9 mouse cellular contexts compared by ENCODE assay signal in the genomic region with DNA sequence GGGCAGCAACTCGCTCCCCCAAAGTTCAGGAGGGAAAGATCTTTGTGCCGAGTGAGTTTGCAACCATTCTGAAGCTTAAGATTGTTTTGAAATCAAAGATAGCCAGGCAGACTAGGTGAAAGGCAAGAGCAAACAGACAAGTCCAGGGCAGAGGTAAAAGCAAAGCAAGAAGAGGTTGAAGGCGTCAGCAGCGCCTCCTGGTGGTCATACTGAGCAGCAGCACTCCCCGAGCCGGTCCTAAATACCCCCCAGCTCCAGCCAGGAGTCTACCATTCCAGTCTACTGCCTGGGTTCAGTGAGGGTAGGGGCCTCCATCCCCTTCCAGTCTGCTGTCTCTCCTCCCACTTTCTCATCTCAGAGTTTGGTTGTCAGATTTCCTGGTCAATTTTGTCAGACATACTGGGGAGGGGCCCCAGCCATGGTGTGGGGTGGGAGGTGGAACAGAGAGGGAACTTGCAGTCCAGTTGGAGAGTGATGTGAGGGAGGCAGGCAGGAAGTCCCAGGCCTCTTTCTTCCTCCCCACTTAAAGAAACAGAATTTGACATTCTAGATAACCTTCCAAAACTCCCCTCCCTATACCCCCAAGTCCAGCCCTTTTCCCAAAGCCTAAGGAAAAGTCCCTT. TPM values are rescaled to one million over a fixed set of nuclear protein-coding genes. Genes with fewer than 3 reads are reported as not detected.
DNase-seq lines count a peak whose midpoint lies in the region; ATAC-seq and TF ChIP-seq lines count a peak whose summit lies in the region.
"Had no signal": no experiment of that assay in that cellular context is flagged by ENCODE, and none has a peak within 500 bp of the region (broad histone marks: within the 10 kb centered on the region; RNA-seq: fewer than 3 reads in every experiment).

No protein-coding gene starts in this region.

- 19% methylated on average over 6 of the region's 6 CpGs for WGBS in hindbrain, embryonic 11.5 days
- WGBS in hindbrain, embryonic 16.5 days = 20% methylated on average over 6 of the region's 6 CpGs
- 16% methylated on average over 6 of the region's 6 CpGs for WGBS in limb, embryonic 15.5 days
- WGBS in neural tube, embryonic 11.5 days = 17% methylated on average over 6 of the region's 6 CpGs

- H3K9ac ChIP-seq in hindbrain, embryonic 11.5 days (ENCODE audit: low read depth, low read length) = no peak overlapping the region
- no peak overlapping the region for H3K9ac ChIP-seq in hindbrain, embryonic 16.5 days (ENCODE audit: low read depth, low read length)
- H3K9ac ChIP-seq in limb, embryonic 15.5 days = no peak overlapping the region
- no peak overlapping the region for H3K9ac ChIP-seq in neural tube, embryonic 11.5 days (ENCODE audit: low read length)
- H3K9ac ChIP-seq: neural tube, embryonic 13.5 days had no signal

- no peaks in the 10 kb centered on the region; the same call in 1 of the 2 replicates for H3K4me1 ChIP-seq in hindbrain, embryonic 11.5 days (replicated peaks; ENCODE audit: control insufficient read depth, insufficient read depth, low read length)
- H3K4me1 ChIP-seq in hindbrain, embryonic 16.5 days (ENCODE audit: control insufficient read depth, insufficient read depth, low read depth, low read length) = peaks cover 5% of the 10 kb centered on the region; the same call in 1 of the 2 replicates
- peaks cover 2% of the 10 kb centered on the region; the same call in 1 of the 2 replicates for H3K4me1 ChIP-seq in cortical plate, adult 2 months (ENCODE audit: control insufficient read depth, insufficient read depth, low read length)
- peaks cover 45% of the 10 kb centered on the region for H3K4me1 ChIP-seq in limb, embryonic 15.5 days
- H3K4me1 ChIP-seq in neural tube, embryonic 11.5 days (ENCODE audit: control insufficient read depth, insufficient read depth, low read length) = peaks cover 6% of the 10 kb centered on the region; the same call in 1 of the 2 replicates

- TF ChIP-seq POLR2A in cortical plate, adult 2 months (IDR thresholded peaks at IDR 0.05; ENCODE audit: extremely low read depth, insufficient read depth, low read length) = no peak

- H3K4me3 ChIP-seq in hindbrain, embryonic 11.5 days (ENCODE audit: low read depth, low read length) = no peak overlapping the region
- H3K4me3 ChIP-seq in hindbrain, embryonic 16.5 days (ENCODE audit: low read length) = no peak overlapping the region
- no peak overlapping the region for H3K4me3 ChIP-seq in cortical plate, adult 2 months (ENCODE audit: insufficient read depth, low read length)
- no peak overlapping the region for H3K4me3 ChIP-seq in limb, embryonic 15.5 days
- no peak overlapping the region for H3K4me3 ChIP-seq in neural tube, embryonic 11.5 days (ENCODE audit: low read depth, low read length)
- H3K4me3 ChIP-seq: neural tube, embryonic 13.5 days had no signal

- TF ChIP-seq CTCF in cortical plate, adult 2 months (IDR thresholded peaks at IDR 0.05; ENCODE audit: extremely low read depth, insufficient read depth, low read length) = peak; percentile 61

- intact Hi-C loops in heart, postnatal 14 days (cut with DNase I) = loop anchor here (2.0 kb wide), 1 partner anchor 42 kb away; a partner anchor contains a TSS

- H3K27ac ChIP-seq in hindbrain, embryonic 11.5 days (ENCODE audit: low read depth, low read length) = no peak overlapping the region
- H3K27ac ChIP-seq in hindbrain, embryonic 16.5 days (ENCODE audit: low read depth, low read length) = no peak overlapping the region
- no peak overlapping the region for H3K27ac ChIP-seq in cortical plate, adult 2 months (ENCODE audit: insufficient read depth, low read length)
- peak overlapping the region; percentile 80 for H3K27ac ChIP-seq in limb, embryonic 15.5 days
- H3K27ac ChIP-seq in neural tube, embryonic 11.5 days (ENCODE audit: low read depth, low read length) = no peak overlapping the region
- H3K27ac ChIP-seq: neural tube, embryonic 13.5 days had no signal

- no peak for ATAC-seq in hindbrain, embryonic 11.5 days (ENCODE audit: low FRiP score)
- ATAC-seq in hindbrain, embryonic 16.5 days = no peak
- no peak for ATAC-seq in limb, embryonic 15.5 days (ENCODE audit: insufficient number of reproducible peaks, low FRiP score, low TSS enrichment, low read depth)
- ATAC-seq in neural tube, embryonic 11.5 days (ENCODE audit: insufficient read depth, low FRiP score, low TSS enrichment) = no peak

- no peak overlapping the region for H3K4me2 ChIP-seq in hindbrain, embryonic 11.5 days (replicated peaks; ENCODE audit: low read depth, low read length)
- no peak overlapping the region for H3K4me2 ChIP-seq in hindbrain, embryonic 16.5 days (ENCODE audit: low read length)
- H3K4me2 ChIP-seq in limb, embryonic 15.5 days = no peak overlapping the region
- H3K4me2 ChIP-seq in neural tube, embryonic 11.5 days (ENCODE audit: low read depth) = no peak overlapping the region
- H3K4me2 ChIP-seq: neural tube, embryonic 13.5 days had no signal

- H3K9me3 ChIP-seq in hindbrain, embryonic 11.5 days (ENCODE audit: control insufficient read depth, low read length) = no peaks in the 10 kb centered on the region
- H3K9me3 ChIP-seq in hindbrain, embryonic 16.5 days (ENCODE audit: control insufficient read depth, low read length) = no peaks in the 10 kb centered on the region
- H3K9me3 ChIP-seq in limb, embryonic 15.5 days = no peaks in the 10 kb centered on the region
- H3K9me3 ChIP-seq in neural tube, embryonic 11.5 days (ENCODE audit: control insufficient read depth, low read length) = no peaks in the 10 kb centered on the region
- H3K9me3 ChIP-seq: neural tube, embryonic 13.5 days had no signal

- DNase-seq in hindbrain, embryonic 11.5 days (ENCODE audit: low spot score) = peak; percentile 80
- peak; percentile 85 for DNase-seq in ES-CJ7 (ENCODE audit: low read depth, low spot score)
- DNase-seq in heart, postnatal 14 days = peak; percentile 66 to 80
- peak; percentile 60 for DNase-seq in neural tube, embryonic 11.5 days (ENCODE audit: low spot score)
- no peak for DNase-seq in frontal cortex, postnatal 36 days (ENCODE audit: low spot score in 2 of 2)

- H3K36me3 ChIP-seq in hindbrain, embryonic 11.5 days (ENCODE audit: control insufficient read depth, insufficient read depth, low read length) = no peaks in the 10 kb centered on the region
- no peaks in the 10 kb centered on the region for H3K36me3 ChIP-seq in hindbrain, embryonic 16.5 days (ENCODE audit: control insufficient read depth, insufficient read depth, low read length)
- 0 out of 2 replicates have a peak, but pooled peaks cover 7% of the 10 kb centered on the region for H3K36me3 ChIP-seq in limb, embryonic 15.5 days
- H3K36me3 ChIP-seq in neural tube, embryonic 11.5 days (ENCODE audit: control insufficient read depth, insufficient read depth, low read length) = no peaks in the 10 kb centered on the region
- H3K36me3 ChIP-seq: neural tube, embryonic 13.5 days had no signal

- H3K27me3 ChIP-seq in hindbrain, embryonic 11.5 days (ENCODE audit: control insufficient read depth, insufficient read depth, low read length) = no peaks in the 10 kb centered on the region
- no peaks in the 10 kb centered on the region for H3K27me3 ChIP-seq in hindbrain, embryonic 16.5 days (replicated peaks; ENCODE audit: control insufficient read depth, insufficient read depth, low read length)
- no peaks in the 10 kb centered on the region for H3K27me3 ChIP-seq in limb, embryonic 15.5 days
- H3K27me3 ChIP-seq in neural tube, embryonic 11.5 days (ENCODE audit: control insufficient read depth, insufficient read depth, low read length) = no peaks in the 10 kb centered on the region
- H3K27me3 ChIP-seq: neural tube, embryonic 13.5 days had no signal

RNA-seq across cellular contexts. Expression of a gene that starts 41.3 kb away (rescaled TPM):
- polyA plus RNA-seq in hindbrain, embryonic 11.5 days (2014; fragmentation: Nextera tagmentation; extraction: Ambion mirVana) = 16.1 and 17.3 TPM in 2 replicates
- 13.5 and 13.7 TPM in 2 replicates for polyA plus RNA-seq in hindbrain, embryonic 16.5 days (2015; fragmentation: Nextera tagmentation; extraction: Ambion mirVana)
- 19.3 and 23.0 TPM in 2 replicates for polyA plus RNA-seq in cortical plate, adult 2 months (2012; rRNA removed)
- 100 to 1,000 TPM; 677 to 755 TPM for total RNA-seq in heart, postnatal 14 days (2021)
- 59.9 and 65.2 TPM in 2 replicates for polyA plus RNA-seq in limb, embryonic 15.5 days (2015; fragmentation: Nextera tagmentation; extraction: Ambion mirVana)
- 17.9 and 19.9 TPM in 2 replicates for polyA plus RNA-seq in neural tube, embryonic 11.5 days (2014; fragmentation: Nextera tagmentation; extraction: Ambion mirVana)

RNA-seq across cellular contexts. Expression of a gene that starts 42.4 kb away (rescaled TPM):
- polyA plus RNA-seq in hindbrain, embryonic 11.5 days (2014; fragmentation: Nextera tagmentation; extraction: Ambion mirVana) = 0.56 and 0.66 TPM in 2 replicates
- 0.14 and 0.35 TPM in 2 replicates for polyA plus RNA-seq in hindbrain, embryonic 16.5 days (2015; fragmentation: Nextera tagmentation; extraction: Ambion mirVana)
- polyA plus RNA-seq in cortical plate, adult 2 months (2012; rRNA removed) = not detected in 2 replicates
- total RNA-seq in heart, postnatal 14 days (2021) = 1 to 10 TPM; 1.4 to 1.5 TPM
- polyA plus RNA-seq in limb, embryonic 15.5 days (2015; fragmentation: Nextera tagmentation; extraction: Ambion mirVana) = 0.35 and 0.84 TPM in 2 replicates
- polyA plus RNA-seq in neural tube, embryonic 11.5 days (2014; fragmentation: Nextera tagmentation; extraction: Ambion mirVana) = 0.38 and 0.78 TPM in 2 replicates

Comparison
In these comparisons a context has a peak if more than half of its experiments do, and no peak if none do; other contexts are left out.
1. DNase-seq: peak in hindbrain, embryonic 11.5 days (single experiment), ES-CJ7 (single experiment), heart, postnatal 14 days (2 of 2) and neural tube, embryonic 11.5 days (single experiment); none in frontal cortex, postnatal 36 days (0 of 2).